Mouse (Mus musculus) bone marrow, adult 2 months (tissue): Measurements from ENCODE around the gene Fto.

Experiments used
- CTCF ChIP-seq: fragments of 200-500 bp; IDR thresholded peaks from 2 replicates; pipeline ENCODE4 v1.5.1; 2011; ENCODE audit warnings: low read length, control low read depth; ENCODE audit not compliant: control insufficient read depth, insufficient read depth
- POLR2A ChIP-seq: fragments of 200-500 bp; IDR thresholded peaks from 2 replicates; pipeline ENCODE4 v1.6.1; 2011; ENCODE audit warnings: low read depth, mild to moderate bottlenecking, control low read depth, low read length, borderline replicate concordance; ENCODE audit not compliant: control insufficient read depth

DNA sequence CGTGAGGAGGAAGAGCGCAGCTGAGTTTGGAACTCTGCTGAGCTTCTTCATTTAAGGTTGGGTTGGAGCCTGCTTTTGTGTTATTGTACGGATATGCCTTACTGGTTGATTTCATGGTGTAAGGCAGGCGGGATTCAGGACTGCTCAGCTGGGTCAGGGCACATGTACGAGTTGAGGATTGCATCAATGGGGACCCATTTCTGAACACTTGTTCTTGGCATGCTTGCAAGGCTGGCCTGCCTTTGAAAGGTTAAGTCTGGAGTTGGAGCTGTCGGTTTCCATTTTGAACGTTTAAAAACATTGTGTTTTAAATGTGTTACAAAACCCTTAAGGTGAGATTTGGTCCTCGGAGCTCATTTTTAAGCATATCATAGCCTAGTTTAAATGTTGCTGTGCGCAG, 15.7 kb downstream of the Fto start:
- no peak for TF ChIP-seq POLR2A
- TF ChIP-seq CTCF = no peak
